Mouse (Mus musculus) liver, embryonic 13.5 days (tissue): Measurements from ENCODE around the gene Nf1. TPM values are rescaled to one million over a fixed set of nuclear protein-coding genes. Genes with fewer than 3 reads are reported as not detected.
A peak's percentile ranks its signal among the peaks of the same experiment; 100 is the strongest.

Experiments used
- ATAC-seq: fragments of 200-750 bp; cut with Nextera tagmentation; 2 replicates; pipeline ENCODE4 v1.8.0; 2017; ENCODE audit warnings: low read depth, mild to moderate bottlenecking, moderate number of reproducible peaks, moderate library complexity
- DNase-seq: peaks from one replicate; pipeline ENCODE4 v3.0.0; 2022
- H3K27ac ChIP-seq: fragments of 300-500 bp; sonication (generic); 2 replicates; pipeline ENCODE4 v1.5.1; 2015; ENCODE audit warnings: moderate library complexity, mild to moderate bottlenecking, inconsistent platforms
- H3K27me3 ChIP-seq: fragments of 300-500 bp; sonication (generic); 2 replicates; pipeline ENCODE4 v1.6.1; 2015; ENCODE audit warnings: mild to moderate bottlenecking, inconsistent platforms
- H3K36me3 ChIP-seq: fragments of 300-500 bp; sonication (generic); 2 replicates; pipeline ENCODE4 v1.6.1; 2015; ENCODE audit warnings: mild to moderate bottlenecking, inconsistent platforms
- H3K4me1 ChIP-seq: fragments of 300-500 bp; sonication (generic); replicated peaks from 2 replicates; pipeline ENCODE4 v1.6.1; 2015; ENCODE audit warnings: inconsistent platforms
- H3K4me2 ChIP-seq: fragments of 300-500 bp; sonication (generic); 2 replicates; pipeline ENCODE4 v1.6.1; 2015; ENCODE audit warnings: inconsistent platforms, mild to moderate bottlenecking, moderate library complexity
- H3K4me3 ChIP-seq: fragments of 300-500 bp; sonication (generic); replicated peaks from 2 replicates; pipeline ENCODE4 v1.5.1; 2015; ENCODE audit warnings: mild to moderate bottlenecking, inconsistent platforms
- H3K9ac ChIP-seq: fragments of 300-500 bp; sonication (generic); 2 replicates; pipeline ENCODE4 v1.6.1; 2015; ENCODE audit warnings: mild to moderate bottlenecking, inconsistent platforms
- H3K9me3 ChIP-seq: fragments of 300-500 bp; sonication (generic); replicated peaks from 2 replicates; pipeline ENCODE4 v1.6.1; 2016; ENCODE audit warnings: inconsistent platforms
- whole genome bisulfite sequencing: fragments of 180-500 bp; shearing (Covaris S2); methylation state at CpG from one replicate; pipeline ENCODE4 v1.1.7; 2015; ENCODE audit not compliant: insufficient replicate concordance; 5-methylcytosine and 5-hydroxymethylcytosine counted together
- polyA plus RNA-seq: library from polyadenylated mRNA; unstranded; fragments of >200 nt; fragmentation: Nextera tagmentation; extraction: Ambion mirVana; gene quantifications from 2 replicates; pipeline ENCODE4 v1.2.1, GENCODE M21; 2015

Nf1 gene
- polyA plus RNA-seq, 1 experiment from 2014 or later = 1.6 TPM

GRCm38 (mm10) chr11:79403625-79404319 lies 64.3 kb downstream of the Nf1 start:
- WGBS = 80% methylated on average over 6 of the region's 6 CpGs
- no peak for DNase-seq

DNA sequence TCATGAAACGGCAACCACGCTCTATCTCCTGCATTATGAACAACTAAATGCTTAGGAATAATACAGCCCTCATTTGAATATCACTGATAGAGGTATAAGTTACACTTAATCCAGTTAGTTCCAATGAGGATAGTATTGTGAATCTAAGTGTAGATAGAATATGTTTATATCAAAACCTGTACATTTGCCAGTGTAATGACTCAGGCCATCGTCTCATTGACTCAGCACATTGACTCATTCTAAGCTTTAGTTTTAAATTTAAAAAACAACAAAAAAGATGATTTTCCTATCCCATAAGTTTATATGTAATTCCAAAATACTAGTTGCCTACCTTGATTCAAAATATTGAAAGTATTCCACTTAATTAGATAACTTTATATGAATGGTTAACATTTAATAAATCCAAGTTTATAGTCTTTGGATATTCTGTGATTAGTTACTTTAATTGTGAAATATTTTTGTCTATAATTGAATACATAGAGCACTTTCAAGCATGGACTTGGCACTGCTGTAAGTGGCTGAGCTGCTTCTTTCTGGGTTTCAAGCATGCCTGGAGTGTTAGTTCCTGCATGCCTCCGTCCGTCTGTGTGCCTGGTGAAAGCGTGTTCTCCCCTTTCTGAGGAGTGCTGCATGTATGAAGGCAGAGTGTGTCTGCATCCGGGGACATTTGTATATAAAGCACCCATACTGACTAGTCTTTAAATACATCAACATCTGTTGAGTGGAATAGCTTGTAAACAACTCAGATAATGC lies 74.4 kb downstream of the Nf1 start:
- Histone ChIP-seq H3K36me3 (peaks cover 6% of the 10 kb centered on the region; the same call in 1 of the 2 replicates), H3K27ac (no peak overlapping the region), H3K27me3 (no peaks in the 10 kb centered on the region), H3K9ac (no peak overlapping the region), H3K4me2 (no peak overlapping the region), H3K4me3 (no peak overlapping the region), H3K9me3 (no peaks in the 10 kb centered on the region), H3K4me1 (no peaks in the 10 kb centered on the region)
- WGBS = 80% methylated on average over 7 of the region's 7 CpGs
- DNase-seq (no peak), ATAC-seq (no peak)

More at GRCm38 (mm10) chr11:79403625-79404319, 64.3 kb downstream of the Nf1 start:
- no peak for ATAC-seq
- H3K4me1 ChIP-seq = no peaks in the 10 kb centered on the region
- H3K4me2 ChIP-seq = no peak overlapping the region
- no peaks in the 10 kb centered on the region for H3K36me3 ChIP-seq
- H3K27ac ChIP-seq = no peak overlapping the region
- H3K9me3 ChIP-seq = no peaks in the 10 kb centered on the region
- H3K9ac ChIP-seq = no peak overlapping the region
- no peaks in the 10 kb centered on the region for H3K27me3 ChIP-seq
- no peak overlapping the region for H3K4me3 ChIP-seq

GRCm38 (mm10) chr11:79422496-79422895 lies 83.0 kb downstream of the Nf1 start:
- H3K36me3 ChIP-seq = peaks cover 6% of the 10 kb centered on the region; the same call in 1 of the 2 replicates
- DNase-seq = no peak
- no peak overlapping the region for H3K27ac ChIP-seq
- H3K4me1 ChIP-seq = no peaks in the 10 kb centered on the region
- no peaks in the 10 kb centered on the region for H3K27me3 ChIP-seq
- no peak overlapping the region for H3K4me3 ChIP-seq
- H3K9ac ChIP-seq = no peak overlapping the region
- 77% methylated on average over 5 of the region's 5 CpGs for WGBS
- no peak for ATAC-seq
- H3K9me3 ChIP-seq = no peaks in the 10 kb centered on the region
- H3K4me2 ChIP-seq = no peak overlapping the region

GRCm38 (mm10) chr11:79426571-79426970 lies 87.1 kb downstream of the Nf1 start:
- H3K4me1 ChIP-seq = no peaks in the 10 kb centered on the region
- WGBS = 78% methylated on average over 4 of the region's 4 CpGs
- H3K9ac ChIP-seq = no peak overlapping the region

DNA sequence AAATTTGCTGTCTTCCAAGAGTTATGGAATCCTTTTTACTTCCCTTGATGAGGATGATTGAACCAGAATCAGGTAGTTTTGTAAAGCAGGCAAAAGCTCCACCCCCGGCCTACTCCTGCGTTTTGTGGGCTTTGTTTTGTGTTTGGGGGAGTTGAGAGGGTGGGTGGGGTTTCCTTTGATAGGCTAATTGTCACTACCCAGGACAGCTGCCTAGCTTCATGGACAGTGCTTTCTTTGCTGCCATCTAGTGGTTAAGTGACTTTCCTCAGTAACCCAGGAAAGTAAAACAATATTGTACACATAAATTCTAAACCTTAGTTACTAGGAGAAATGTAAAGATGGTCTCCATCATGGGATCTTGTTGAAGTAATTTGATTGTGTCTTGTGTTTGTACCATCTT lies 88.1 kb downstream of the Nf1 start:
- Histone ChIP-seq H3K9me3 (no peaks in the 10 kb centered on the region), H3K9ac (no peak overlapping the region), H3K27ac (no peak overlapping the region), H3K4me2 (no peak overlapping the region), H3K4me3 (no peak overlapping the region), H3K27me3 (no peaks in the 10 kb centered on the region), H3K36me3 (peaks cover 6% of the 10 kb centered on the region; the same call in 1 of the 2 replicates), H3K4me1 (no peaks in the 10 kb centered on the region)
- ATAC-seq = no peak
- DNase-seq = peak; percentile 4
- WGBS = 2% methylated on average over 2 of the region's 2 CpGs

More at GRCm38 (mm10) chr11:79426571-79426970, 87.1 kb downstream of the Nf1 start:
- DNase-seq (no peak), ATAC-seq (no peak)
- no peak overlapping the region for H3K4me2 ChIP-seq
- no peaks in the 10 kb centered on the region for H3K9me3 ChIP-seq
- H3K27ac ChIP-seq = no peak overlapping the region
- no peaks in the 10 kb centered on the region for H3K27me3 ChIP-seq
- H3K4me3 ChIP-seq = no peak overlapping the region
- peaks cover 6% of the 10 kb centered on the region; the same call in 1 of the 2 replicates for H3K36me3 ChIP-seq

DNA sequence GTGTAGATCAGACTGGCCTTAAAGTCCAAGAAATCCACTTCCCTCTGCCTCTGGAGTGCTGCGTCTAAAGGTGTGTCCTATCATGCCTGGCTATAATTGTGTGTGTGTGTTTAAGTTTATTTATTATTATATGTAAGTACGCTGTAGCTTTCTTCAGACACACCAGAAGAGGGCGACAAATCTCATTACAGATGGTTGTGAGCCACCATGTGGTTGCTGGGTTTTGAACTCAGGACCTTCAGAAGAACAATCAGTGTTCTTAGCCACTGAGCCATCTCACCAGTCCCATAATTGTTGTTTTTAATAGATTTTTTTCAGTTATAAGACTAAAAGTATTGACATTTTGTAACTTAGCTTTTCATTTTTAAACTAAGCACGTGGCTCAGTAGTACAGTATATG lies 95.8 kb downstream of the Nf1 start:
- DNase-seq (no peak), ATAC-seq (no peak)
- Histone ChIP-seq H3K9ac (no peak overlapping the region), H3K36me3 (0 out of 2 replicates have a peak, but pooled peaks cover 6% of the 10 kb centered on the region), H3K4me1 (no peaks in the 10 kb centered on the region), H3K4me2 (no peak overlapping the region), H3K27ac (no peak overlapping the region), H3K9me3 (no peaks in the 10 kb centered on the region), H3K4me3 (no peak overlapping the region), H3K27me3 (no peaks in the 10 kb centered on the region)
- 75% methylated on average over 4 of the region's 4 CpGs for WGBS

DNA sequence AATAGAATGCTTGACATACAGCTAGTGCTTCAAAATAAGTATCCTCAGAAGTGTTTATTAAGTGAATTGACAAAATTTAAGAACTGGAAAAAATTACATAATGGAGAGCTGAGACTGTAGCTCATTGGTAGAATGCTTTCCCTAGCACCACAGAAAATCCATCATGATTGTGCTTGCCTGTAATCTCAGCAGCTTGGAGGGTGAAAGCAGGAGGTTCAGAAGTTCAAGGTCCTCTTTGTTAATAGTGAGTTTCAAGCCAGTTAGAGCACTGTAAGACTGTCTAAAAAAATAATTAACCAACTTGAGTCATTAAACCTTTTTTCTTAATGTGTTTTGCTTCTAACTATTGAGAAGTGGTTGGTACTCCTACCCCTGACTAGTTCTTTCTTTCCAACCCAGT lies 108.9 kb downstream of the Nf1 start:
- Histone ChIP-seq H3K9me3 (no peaks in the 10 kb centered on the region), H3K27ac (no peak overlapping the region), H3K4me3 (no peak overlapping the region), H3K4me1 (no peaks in the 10 kb centered on the region), H3K4me2 (no peak overlapping the region), H3K36me3 (peaks cover 27% of the 10 kb centered on the region), H3K27me3 (no peaks in the 10 kb centered on the region), H3K9ac (no peak overlapping the region)
- DNase-seq (no peak), ATAC-seq (no peak)

DNA sequence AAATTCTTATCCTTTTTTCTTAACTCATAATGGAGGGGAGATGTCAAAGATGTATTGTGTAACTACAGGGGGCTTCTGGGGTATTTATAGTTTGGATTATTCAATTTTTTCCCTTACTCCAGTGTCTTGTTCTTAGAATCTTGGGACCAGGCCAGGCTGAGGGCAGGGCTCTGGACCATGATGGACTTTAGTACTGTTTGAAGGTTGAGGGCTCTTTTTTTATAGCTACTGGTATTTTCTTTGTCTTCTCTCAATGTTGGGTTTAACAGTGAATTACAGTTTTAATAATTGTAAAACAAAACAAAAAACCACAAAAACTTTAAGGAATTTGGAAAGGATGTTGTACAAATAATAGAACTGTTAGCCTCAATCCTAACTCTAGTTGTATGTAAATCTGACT lies 113.5 kb downstream of the Nf1 start:
- Histone ChIP-seq H3K4me1 (no peaks in the 10 kb centered on the region), H3K9me3 (no peaks in the 10 kb centered on the region), H3K4me2 (no peak overlapping the region), H3K4me3 (no peak overlapping the region), H3K9ac (no peak overlapping the region), H3K27ac (no peak overlapping the region), H3K36me3 (peaks cover 18% of the 10 kb centered on the region), H3K27me3 (no peaks in the 10 kb centered on the region)
- ATAC-seq (no peak), DNase-seq (no peak)

DNA sequence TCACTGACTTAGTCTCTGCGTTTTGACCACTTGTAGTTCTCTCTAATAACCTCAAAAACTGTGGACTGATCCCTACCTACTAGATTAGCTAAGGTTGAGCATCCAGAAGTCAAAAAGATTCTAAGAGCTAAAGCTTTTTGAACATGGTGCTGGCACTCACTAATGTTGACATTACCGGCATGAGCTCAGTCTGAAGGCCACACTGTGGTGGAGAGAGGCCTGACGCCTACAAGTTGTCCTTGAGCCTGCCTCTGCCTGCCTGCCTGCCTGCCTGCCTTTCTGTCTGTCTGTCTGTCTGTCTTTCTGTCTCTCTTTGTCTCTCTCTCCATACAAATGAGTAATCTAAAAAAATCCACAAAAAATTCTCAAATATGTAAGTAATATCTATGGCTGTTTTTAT lies 118.4 kb downstream of the Nf1 start:
- Histone ChIP-seq H3K27me3 (no peaks in the 10 kb centered on the region), H3K9me3 (no peaks in the 10 kb centered on the region), H3K9ac (no peak overlapping the region), H3K27ac (no peak overlapping the region), H3K4me1 (no peaks in the 10 kb centered on the region), H3K4me3 (no peak overlapping the region), H3K36me3 (peaks cover 10% of the 10 kb centered on the region), H3K4me2 (no peak overlapping the region)
- ATAC-seq (no peak; the same call in 1 of the 2 replicates), DNase-seq (no peak)
- 79% methylated on average over 3 of the region's 3 CpGs for WGBS

GRCm38 (mm10) chr11:79459846-79460245 lies 120.4 kb downstream of the Nf1 start:
- ATAC-seq (no peak), DNase-seq (no peak)
- Histone ChIP-seq H3K4me2 (no peak overlapping the region), H3K9me3 (no peaks in the 10 kb centered on the region), H3K36me3 (peaks cover 4% of the 10 kb centered on the region), H3K4me3 (no peak overlapping the region), H3K4me1 (no peaks in the 10 kb centered on the region), H3K27ac (no peak overlapping the region), H3K27me3 (no peaks in the 10 kb centered on the region), H3K9ac (no peak overlapping the region)
- 77% methylated on average over 4 of the region's 4 CpGs for WGBS

- Histone ChIP-seq H3K9me3 (no peaks in the 10 kb centered on the region), H3K4me3 (no peak overlapping the region), H3K4me2 (no peak overlapping the region), H3K9ac (no peak overlapping the region), H3K4me1 (no peaks in the 10 kb centered on the region), H3K27me3 (no peaks in the 10 kb centered on the region), H3K27ac (no peak overlapping the region), H3K36me3 (peaks cover 4% of the 10 kb centered on the region)
- ATAC-seq = no peak
- WGBS = 79% methylated on average over 3 of the region's 3 CpGs
- DNase-seq = no peak
Observed at GRCm38 (mm10) chr11:79460756-79461450, 121.4 kb downstream of the Nf1 start.
